Mouse (Mus musculus) bone marrow macrophage, adult 2 months (primary cell): ENCODE measurements at regions not wholly inside any gene's neighbourhood (a gene's known extent, or its start where the extent isn't known, plus 50 kb on each side); places are given as distances from the start of the nearest gene placed in this dataset.

Experiments
- H3K27ac ChIP-seq: 2 replicates; pipeline ENCODE4 v1.5.1; 2012; ENCODE audit warnings: low read depth, low read length; ENCODE audit not compliant: insufficient read depth
- H3K4me1 ChIP-seq: 2 replicates; pipeline ENCODE4 v1.6.1; 2012; ENCODE audit warnings: low read length; ENCODE audit not compliant: control insufficient read depth, insufficient read depth
- H3K4me3 ChIP-seq: 2 replicates; pipeline ENCODE4 v1.5.1; 2012; ENCODE audit warnings: mild to moderate bottlenecking, low read length, moderate library complexity; ENCODE audit not compliant: insufficient read depth
- CTCF ChIP-seq: IDR thresholded peaks from 2 replicates; pipeline ENCODE4 v1.5.1; 2012; ENCODE audit warnings: low read depth, mild to moderate bottlenecking, low read length, moderate library complexity
- POLR2A ChIP-seq: IDR thresholded peaks from 2 replicates; pipeline ENCODE4 v1.6.1; 2012; ENCODE audit warnings: mild to moderate bottlenecking, low read depth, low read length, borderline replicate concordance

DNA sequence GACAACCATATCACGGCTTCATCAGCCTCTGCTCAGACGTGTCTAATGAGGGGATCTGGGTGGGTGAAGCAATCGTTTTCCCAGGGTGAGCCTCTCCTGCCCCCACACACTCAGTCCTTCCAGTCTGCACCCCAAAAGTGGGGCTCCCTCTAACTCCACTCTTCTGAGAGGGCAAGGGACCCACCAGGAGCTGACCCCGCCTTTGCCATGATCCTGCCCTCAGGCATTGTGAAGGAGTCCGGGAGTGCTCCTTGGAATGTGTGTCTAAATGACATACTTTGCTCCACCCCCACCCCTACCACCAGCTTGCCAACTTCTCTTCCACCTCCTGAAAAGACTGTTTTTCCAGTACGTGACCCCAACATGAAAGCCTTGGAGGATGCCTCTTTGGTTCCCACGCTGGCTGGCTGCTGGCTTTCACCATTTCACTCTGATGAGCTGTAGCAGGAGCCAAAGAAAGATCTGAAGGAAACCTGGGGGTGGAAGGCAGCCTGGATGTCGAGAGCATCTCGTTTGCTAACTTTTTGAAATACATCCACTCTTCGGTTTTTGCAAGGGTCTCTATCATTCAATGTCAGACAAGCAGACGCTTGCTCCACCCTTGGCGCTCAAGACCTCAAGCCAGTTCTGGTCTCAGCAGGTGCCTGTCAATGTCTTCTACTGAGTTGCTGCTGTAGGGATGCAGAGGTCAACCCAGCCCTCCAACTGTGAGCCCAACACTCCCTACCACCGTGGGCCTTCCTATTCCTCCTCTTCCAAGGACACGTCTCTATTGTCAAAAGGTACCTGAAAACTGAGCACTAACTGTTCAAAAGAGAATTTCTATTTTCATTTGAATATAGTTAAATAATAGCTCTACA, 128.8 kb upstream of the Hdac4 start:
- Histone ChIP-seq H3K27ac (no peak overlapping the region), H3K4me3 (no peak overlapping the region), H3K4me1 (no peaks in the 10 kb centered on the region)
- TF ChIP-seq CTCF (no peak), POLR2A (no peak)

GRCm38 (mm10) chr1:92317131-92317530, 121.6 kb upstream of the Hdac4 start:
- Histone ChIP-seq H3K4me1 (peaks cover 2% of the 10 kb centered on the region; the same call in 1 of the 2 replicates), H3K27ac (no peak overlapping the region), H3K4me3 (no peak overlapping the region)
- TF ChIP-seq POLR2A (no peak), CTCF (no peak)

DNA sequence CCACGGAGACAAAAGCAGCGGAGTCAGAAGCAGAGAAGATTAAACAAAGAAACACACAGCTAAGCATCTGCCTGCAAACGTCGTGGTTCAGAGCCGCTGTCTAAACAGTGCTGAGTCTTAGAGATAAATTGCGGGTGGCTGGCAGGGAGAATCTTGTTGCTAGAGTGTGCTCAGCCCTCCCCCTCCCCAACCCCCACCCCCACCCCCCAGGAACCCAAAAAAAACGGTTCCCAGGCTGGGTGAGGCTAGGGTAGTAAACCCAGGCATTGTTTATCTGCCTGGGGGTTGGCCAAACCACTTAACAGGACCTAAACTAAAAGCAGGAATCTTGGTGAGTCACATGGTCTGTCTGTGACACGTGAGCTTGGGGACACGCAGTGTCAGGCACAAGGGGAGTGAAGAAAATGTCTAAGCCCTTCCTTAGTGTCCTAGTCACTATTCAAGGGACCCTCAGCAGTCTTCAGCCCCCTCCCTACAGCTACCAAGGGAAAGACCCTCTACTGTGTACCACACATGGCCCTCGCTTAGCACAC, 120.8 kb upstream of the Hdac4 start:
- no peak overlapping the region for H3K27ac ChIP-seq
- H3K4me3 ChIP-seq, result no peak overlapping the region
- no peak for TF ChIP-seq POLR2A
- TF ChIP-seq CTCF, result no peak

DNA sequence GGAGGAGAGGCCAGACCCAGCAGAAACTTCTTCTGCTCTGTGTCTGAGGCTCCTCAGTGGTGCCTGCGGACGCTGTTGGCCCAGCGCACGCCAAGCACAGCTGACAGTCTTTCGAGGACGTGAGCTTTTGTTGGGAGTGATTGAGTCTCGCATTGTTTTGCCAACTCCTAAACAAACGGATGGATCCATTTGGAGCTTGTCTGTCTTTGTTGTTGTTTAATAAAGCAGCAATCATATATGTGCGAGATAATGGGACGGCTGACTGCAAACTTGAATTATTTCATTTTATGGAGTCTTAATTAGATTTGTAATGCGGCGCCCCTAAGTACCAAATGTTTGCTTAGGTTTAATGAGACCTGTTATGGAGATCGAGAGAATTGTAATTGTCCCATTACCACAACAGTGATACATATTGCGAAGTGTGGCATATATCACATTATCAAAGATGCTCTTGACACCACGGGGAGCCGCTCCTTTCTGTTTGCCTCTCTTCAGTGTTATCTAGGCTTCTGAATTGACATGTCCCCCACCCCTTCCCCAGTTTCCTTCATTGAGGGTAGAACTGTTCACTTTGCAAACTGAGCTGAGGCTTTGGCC, 117.6 kb upstream of the Hdac4 start:
- peaks cover 2% of the 10 kb centered on the region; the same call in 1 of the 2 replicates for H3K4me1 ChIP-seq
- no peak overlapping the region for H3K4me3 ChIP-seq
- TF ChIP-seq CTCF (no peak), POLR2A (no peak)
- H3K27ac ChIP-seq, result no peak overlapping the region

More for the DNA sequence above, 120.8 kb upstream of the Hdac4 start:
- peaks cover 2% of the 10 kb centered on the region; the same call in 1 of the 2 replicates for H3K4me1 ChIP-seq

DNA sequence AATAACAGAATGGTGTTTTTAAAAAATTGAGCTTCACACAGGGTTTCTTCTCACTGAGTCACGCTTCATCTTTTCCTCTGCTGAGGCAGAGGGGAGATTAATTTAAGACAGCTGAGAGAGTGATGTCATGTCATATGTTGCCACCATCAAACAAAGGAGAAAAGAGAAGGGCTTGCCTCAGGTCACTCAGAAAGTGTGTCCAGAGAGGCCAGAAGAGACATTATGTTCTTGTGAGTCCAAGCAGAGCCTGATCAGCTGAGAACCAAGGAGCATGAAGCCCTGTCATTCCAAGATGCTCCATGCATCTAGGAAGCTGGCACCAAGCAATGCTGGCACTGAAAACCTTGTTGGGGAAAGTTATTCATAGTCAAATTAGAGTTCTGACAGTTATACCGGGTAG, 114.4 kb upstream of the Hdac4 start:
- H3K4me3 ChIP-seq, result no peak overlapping the region
- no peak overlapping the region for H3K27ac ChIP-seq
- no peak for TF ChIP-seq CTCF
- TF ChIP-seq POLR2A, result no peak
- H3K4me1 ChIP-seq, result peaks cover 7% of the 10 kb centered on the region

GRCm38 (mm10) chr1:92309381-92309780, 113.9 kb upstream of the Hdac4 start:
- TF ChIP-seq CTCF (no peak), POLR2A (no peak)
- no peak overlapping the region for H3K27ac ChIP-seq
- H3K4me1 ChIP-seq, result peaks cover 7% of the 10 kb centered on the region
- no peak overlapping the region for H3K4me3 ChIP-seq

DNA sequence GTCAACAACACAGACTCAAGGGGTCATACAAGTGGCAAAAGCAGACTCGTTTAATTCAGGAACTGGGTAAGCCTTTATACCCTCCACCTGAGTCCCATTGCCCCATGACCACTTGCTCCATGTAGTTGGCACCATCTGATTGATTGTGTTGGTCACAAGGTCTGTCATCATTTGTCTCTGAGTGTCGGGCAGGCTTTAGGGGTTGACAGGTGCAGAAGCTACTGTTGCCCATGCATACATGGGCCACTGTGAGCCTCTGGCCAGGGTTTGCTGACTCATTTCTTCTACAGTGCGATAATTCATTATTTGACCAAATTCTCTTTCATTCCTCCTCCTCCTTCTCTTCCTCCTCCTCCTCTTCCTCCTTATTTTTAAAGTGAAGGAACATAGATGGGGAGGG, 113.0 kb upstream of the Hdac4 start:
- Histone ChIP-seq H3K27ac (no peak overlapping the region), H3K4me3 (no peak overlapping the region), H3K4me1 (peaks cover 7% of the 10 kb centered on the region)
- TF ChIP-seq CTCF (no peak), POLR2A (no peak)

GRCm38 (mm10) chr1:92306042-92306441, 110.5 kb upstream of the Hdac4 start:
- Histone ChIP-seq H3K4me3 (no peak overlapping the region), H3K4me1 (peaks cover 7% of the 10 kb centered on the region), H3K27ac (no peak overlapping the region)
- no peak for TF ChIP-seq POLR2A
- TF ChIP-seq CTCF, result no peak

GRCm38 (mm10) chr1:92299041-92299440, 103.5 kb upstream of the Hdac4 start:
- Histone ChIP-seq H3K4me3 (no peak overlapping the region), H3K27ac (no peak overlapping the region), H3K4me1 (no peaks in the 10 kb centered on the region)
- TF ChIP-seq POLR2A, result no peak
- TF ChIP-seq CTCF, result no peak
